Comparison of ENCODE assay signal across 8 mouse cellular contexts in genomic region chr1:72823751-72824706, GRCm38 (mm10). TPM values are rescaled to one million over a fixed set of nuclear protein-coding genes. Genes with fewer than 3 reads are reported as not detected.
DNase-seq lines count a peak whose midpoint lies in the region; ATAC-seq lines count a peak whose summit lies in the region.

TSS of gene Igfbp2 (plus strand) at chr1:72824503.

- under 1% methylated on average over 52 of the region's 58 CpGs for WGBS in forebrain, embryonic 10.5 days
- WGBS in limb, embryonic 13.5 days: under 1% methylated on average over 47 of the region's 58 CpGs
- under 1% methylated on average over 49 of the region's 58 CpGs for WGBS in neural tube, embryonic 12.5 days

- H3K9ac ChIP-seq in limb, embryonic 13.5 days: peak within 1 kb of the TSS; percentile 81
- peak within 1 kb of the TSS; percentile 87 for H3K9ac ChIP-seq in neural tube, embryonic 12.5 days

- DNase-seq in cerebellum, adult 11-12 months: peak; percentile 9
- DNase-seq in cerebellum, adult 9-10 months: no peak
- peak; percentile 46 for DNase-seq in WW6 (ENCODE audit: low read depth, low spot score)
- peak; percentile 84 for DNase-seq in forebrain, embryonic 10.5 days (ENCODE audit: extremely low spot score, low spot score)
- peak; percentile 30 for DNase-seq in kidney, adult 18-20 months
- no peak for DNase-seq in spleen, adult 18-20 months

- ATAC-seq in limb, embryonic 13.5 days (ENCODE audit: low FRiP score, low read depth): peak; percentile 79
- ATAC-seq in neural tube, embryonic 12.5 days (ENCODE audit: low FRiP score, low read depth): peak; percentile 75

- 0 out of 2 replicates have a peak, but pooled peaks cover 4% of the 10 kb centered on the region for H3K27me3 ChIP-seq in forebrain, embryonic 10.5 days (ENCODE audit: poor library complexity, severe bottlenecking)
- H3K27me3 ChIP-seq in limb, embryonic 13.5 days: no peaks in the 10 kb centered on the region
- H3K27me3 ChIP-seq in neural tube, embryonic 12.5 days (replicated peaks): no peaks in the 10 kb centered on the region

- peak within 1 kb of the TSS; percentile 82 for H3K4me3 ChIP-seq in forebrain, embryonic 10.5 days
- peak within 1 kb of the TSS; percentile 80 for H3K4me3 ChIP-seq in limb, embryonic 13.5 days
- peak within 1 kb of the TSS; percentile 82 for H3K4me3 ChIP-seq in neural tube, embryonic 12.5 days

- no peaks in the 10 kb centered on the region for H3K9me3 ChIP-seq in forebrain, embryonic 10.5 days
- no peaks in the 10 kb centered on the region for H3K9me3 ChIP-seq in limb, embryonic 13.5 days
- H3K9me3 ChIP-seq in neural tube, embryonic 12.5 days: no peaks in the 10 kb centered on the region

- peaks cover 20% of the 10 kb centered on the region for H3K36me3 ChIP-seq in forebrain, embryonic 10.5 days (replicated peaks)
- no peaks in the 10 kb centered on the region for H3K36me3 ChIP-seq in limb, embryonic 13.5 days
- peaks cover 5% of the 10 kb centered on the region; the same call in 1 of the 2 replicates for H3K36me3 ChIP-seq in neural tube, embryonic 12.5 days

- peaks cover 64% of the 10 kb centered on the region for H3K4me1 ChIP-seq in forebrain, embryonic 10.5 days
- peaks cover 38% of the 10 kb centered on the region for H3K4me1 ChIP-seq in limb, embryonic 13.5 days
- peaks cover 31% of the 10 kb centered on the region for H3K4me1 ChIP-seq in neural tube, embryonic 12.5 days

- H3K27ac ChIP-seq in forebrain, embryonic 10.5 days: peak within 1 kb of the TSS; percentile 98
- H3K27ac ChIP-seq in limb, embryonic 13.5 days: peak within 1 kb of the TSS; percentile 74; the same call in 1 of the 2 replicates
- H3K27ac ChIP-seq in neural tube, embryonic 12.5 days: peak within 1 kb of the TSS; percentile 74

- H3K4me2 ChIP-seq in limb, embryonic 13.5 days (replicated peaks): peak within 1 kb of the TSS; percentile 98
- peak within 1 kb of the TSS; percentile 93 for H3K4me2 ChIP-seq in neural tube, embryonic 12.5 days (replicated peaks)

RNA-seq across cellular contexts. Expression of gene Igfbp2, which starts in this region (rescaled TPM):
- 742 and 777 TPM in 2 replicates for polyA plus RNA-seq in forebrain, embryonic 10.5 days (2016; fragmentation: Nextera tagmentation; extraction: Ambion mirVana)
- 344 and 367 TPM in 2 replicates for polyA plus RNA-seq in limb, embryonic 13.5 days (2015; fragmentation: Nextera tagmentation; extraction: Ambion mirVana)
- polyA plus RNA-seq in neural tube, embryonic 12.5 days (2016; fragmentation: Nextera tagmentation; extraction: Ambion mirVana): 410 and 431 TPM in 2 replicates

Comparison
In these comparisons a context has a peak if more than half of its experiments do, and no peak if none do; other contexts are left out.
1. DNase-seq: peak in cerebellum, adult 11-12 months (single experiment), WW6 (single experiment), forebrain, embryonic 10.5 days (single experiment) and kidney, adult 18-20 months (single experiment); none in cerebellum, adult 9-10 months (single experiment) and spleen, adult 18-20 months (0 of 2).
2. Peak in every context shown above with its lines, with median percentiles within 50 percentile points of each other: H3K27ac ChIP-seq and H3K4me3 ChIP-seq.